Mouse (Mus musculus) cerebellum, adult 9-10 months (tissue): ENCODE measurements around the gene Zfp30.

Source experiments
- DNase-seq: peaks from one replicate; pipeline ENCODE4 v3.0.0; 2022

Gene Zfp30

GRCm38 (mm10) chr7:29783871-29784551 is at the start of gene Zfp30:
TSS of gene Zfp30 (plus strand) at chr7:29783998.
- DNase-seq = peak; percentile 89

- DNase-seq = no peak
Observed at GRCm38 (mm10) chr7:29742258-29742657, 41.5 kb upstream of the Zfp30 start.

GRCm38 (mm10) chr7:29760476-29760875 is 23.3 kb upstream of the Zfp30 start:
- no peak for DNase-seq

GRCm38 (mm10) chr7:29764702-29765101 is 19.1 kb upstream of the Zfp30 start:
- no peak for DNase-seq

- peak; percentile 89 for DNase-seq
Observed at GRCm38 (mm10) chr7:29767058-29767686, 16.6 kb upstream of the Zfp30 start.

- DNase-seq = peak; percentile 94
Observed at GRCm38 (mm10) chr7:29768090-29768900, 15.5 kb upstream of the Zfp30 start, which contains the start of gene Zfp84. TSS of gene Zfp84 (plus strand) at chr7:29768552.

GRCm38 (mm10) chr7:29768980-29769379 is 14.8 kb upstream of the Zfp30 start:
- no peak for DNase-seq

GRCm38 (mm10) chr7:29773503-29773902 is 10.3 kb upstream of the Zfp30 start:
- no peak for DNase-seq

GRCm38 (mm10) chr7:29774371-29774770 is 9.4 kb upstream of the Zfp30 start:
- no peak for DNase-seq

- no peak for DNase-seq
Observed at GRCm38 (mm10) chr7:29776568-29776967, 7.2 kb upstream of the Zfp30 start.

- DNase-seq = no peak
Observed at GRCm38 (mm10) chr7:29777372-29777771, 6.4 kb upstream of the Zfp30 start.

- DNase-seq = no peak
Observed at GRCm38 (mm10) chr7:29785023-29785422, 1.2 kb downstream of the Zfp30 start.

GRCm38 (mm10) chr7:29785888-29786287 is 2.1 kb downstream of the Zfp30 start:
- DNase-seq = no peak

GRCm38 (mm10) chr7:29792906-29793305 is 9.1 kb downstream of the Zfp30 start:
- DNase-seq = no peak

- no peak for DNase-seq
Observed at GRCm38 (mm10) chr7:29807046-29807445, 23.2 kb downstream of the Zfp30 start.

GRCm38 (mm10) chr7:29812244-29812643 is 28.4 kb downstream of the Zfp30 start:
- no peak for DNase-seq

GRCm38 (mm10) chr7:29814381-29814780 is 30.6 kb downstream of the Zfp30 start:
- DNase-seq = no peak

GRCm38 (mm10) chr7:29815061-29815784 is 31.4 kb downstream of the Zfp30 start:
- DNase-seq = peak; percentile 34

GRCm38 (mm10) chr7:29815910-29816429 is 32.2 kb downstream of the Zfp30 start, which contains the start of gene Zfp790:
TSS of gene Zfp790 (plus strand) at chr7:29816114.
- peak; percentile 90 for DNase-seq

- DNase-seq = peak; percentile 83
Observed at GRCm38 (mm10) chr7:29818619-29819254, 34.9 kb downstream of the Zfp30 start.

GRCm38 (mm10) chr7:29828001-29828400 is 44.2 kb downstream of the Zfp30 start:
- no peak for DNase-seq

- no peak for DNase-seq
Observed at GRCm38 (mm10) chr7:29829804-29830203, 46.0 kb downstream of the Zfp30 start.
